Mouse (Mus musculus) stomach, embryonic 16.5 days (tissue): ENCODE data around the gene Zfhx3. TPM values are rescaled to one million over a fixed set of nuclear protein-coding genes. Genes with fewer than 3 reads are reported as not detected.

Source experiments
- ATAC-seq: fragments of 200-750 bp; cut with Nextera tagmentation; 2 replicates; pipeline ENCODE4 v1.8.0; 2017; ENCODE audit warnings: moderate number of reproducible peaks, moderate TSS enrichment; ENCODE audit not compliant: insufficient read depth, low FRiP score
- H3K27ac ChIP-seq: fragments of 300-500 bp; sonication (generic); 2 replicates; pipeline ENCODE4 v1.5.1; 2014; ENCODE audit warnings: low read length
- H3K27me3 ChIP-seq: fragments of 300-500 bp; sonication (generic); 2 replicates; pipeline ENCODE4 v1.6.1; 2014; ENCODE audit warnings: low read length, control low read depth, mixed read lengths; ENCODE audit not compliant: control insufficient read depth, insufficient read depth
- H3K36me3 ChIP-seq: fragments of 300-500 bp; sonication (generic); 2 replicates; pipeline ENCODE4 v1.6.1; 2014; ENCODE audit warnings: low read length; ENCODE audit not compliant: control insufficient read depth, insufficient read depth
- H3K4me1 ChIP-seq: fragments of 300-500 bp; sonication (generic); 2 replicates; pipeline ENCODE4 v1.6.1; 2014; ENCODE audit warnings: low read length, control low read depth, mixed read lengths; ENCODE audit not compliant: control insufficient read depth, insufficient read depth
- H3K4me2 ChIP-seq: fragments of 300-500 bp; sonication (generic); 2 replicates; pipeline ENCODE4 v1.6.1; 2014; ENCODE audit warnings: low read depth, low read length, mixed read lengths
- H3K4me3 ChIP-seq: fragments of 300-500 bp; sonication (generic); replicated peaks from 2 replicates; pipeline ENCODE4 v1.5.1; 2014; ENCODE audit warnings: mild to moderate bottlenecking, low read length
- H3K9ac ChIP-seq: fragments of 300-500 bp; sonication (generic); 2 replicates; pipeline ENCODE4 v1.6.1; 2014; ENCODE audit warnings: low read length
- H3K9me3 ChIP-seq: fragments of 300-500 bp; sonication (generic); replicated peaks from 2 replicates; pipeline ENCODE4 v1.6.1; 2016; ENCODE audit warnings: low read length, control low read depth; ENCODE audit not compliant: control insufficient read depth
- WGBS: fragments of 180-500 bp; shearing (Covaris S2); extraction: QIAGEN DNeasy Blood & Tissue Kit; methylation state at CpG from one replicate; pipeline ENCODE4 v1.1.7; 2014; 5-methylcytosine and 5-hydroxymethylcytosine counted together
- polyA plus RNA-seq: library from polyadenylated mRNA; unstranded; fragments of >200 nt; fragmentation: Nextera tagmentation; extraction: Ambion mirVana; gene quantifications from 2 replicates; pipeline ENCODE4 v1.2.1, GENCODE M21; 2015

Gene Zfhx3
- polyA plus RNA-seq, 1 experiment from 2014 or later, result 10.9 TPM

DNA sequence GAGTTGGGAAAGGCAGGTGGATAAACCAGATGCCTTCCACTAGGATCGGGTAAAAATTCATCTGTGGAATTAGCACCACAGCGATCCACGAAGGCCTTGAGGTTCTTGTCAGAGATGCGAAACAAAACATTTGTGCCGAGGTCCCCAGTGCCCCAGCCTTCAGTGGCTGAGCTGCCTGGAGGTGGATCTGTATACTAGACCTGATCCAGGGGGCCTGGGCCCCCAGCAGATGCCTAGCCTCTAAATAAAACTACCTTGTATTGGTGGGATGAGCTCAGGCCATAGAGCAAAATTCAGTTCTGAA lies 769.0 kb downstream of the Zfhx3 start:
- ATAC-seq, result no peak
- Histone ChIP-seq H3K9ac (peak overlapping the region; percentile 90), H3K4me3 (no peak overlapping the region), H3K36me3 (no peaks in the 10 kb centered on the region), H3K27me3 (no peaks in the 10 kb centered on the region), H3K9me3 (no peaks in the 10 kb centered on the region), H3K4me1 (peaks cover 76% of the 10 kb centered on the region), H3K4me2 (peak overlapping the region; percentile 84; the same call in 1 of the 2 replicates), H3K27ac (peak overlapping the region; percentile 88)
- WGBS, result 38% methylated on average over 5 of the region's 5 CpGs

DNA sequence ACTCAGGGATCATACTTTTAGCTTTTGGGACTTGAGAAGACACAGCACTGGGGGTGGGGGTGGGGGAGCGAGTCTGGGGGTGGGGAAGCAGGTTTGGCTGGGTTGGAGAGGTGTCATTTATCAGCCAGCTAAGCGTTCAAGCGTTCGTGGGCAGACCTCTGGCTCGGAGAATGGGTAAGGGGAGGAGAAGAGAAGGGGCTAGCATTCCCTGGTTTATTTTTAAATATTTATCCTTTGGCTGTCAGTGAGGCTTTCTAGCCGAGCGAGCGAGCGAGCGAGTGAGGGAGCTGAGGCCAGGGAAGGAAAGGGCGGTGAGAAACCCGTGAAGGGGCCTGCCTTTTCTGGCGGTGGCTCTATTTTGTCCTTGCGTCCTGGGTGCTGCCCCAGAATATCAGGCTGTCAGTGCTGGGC lies 769.6 kb downstream of the Zfhx3 start:
- Histone ChIP-seq H3K4me3 (peak overlapping the region; percentile 21), H3K4me1 (peaks cover 76% of the 10 kb centered on the region)

DNA sequence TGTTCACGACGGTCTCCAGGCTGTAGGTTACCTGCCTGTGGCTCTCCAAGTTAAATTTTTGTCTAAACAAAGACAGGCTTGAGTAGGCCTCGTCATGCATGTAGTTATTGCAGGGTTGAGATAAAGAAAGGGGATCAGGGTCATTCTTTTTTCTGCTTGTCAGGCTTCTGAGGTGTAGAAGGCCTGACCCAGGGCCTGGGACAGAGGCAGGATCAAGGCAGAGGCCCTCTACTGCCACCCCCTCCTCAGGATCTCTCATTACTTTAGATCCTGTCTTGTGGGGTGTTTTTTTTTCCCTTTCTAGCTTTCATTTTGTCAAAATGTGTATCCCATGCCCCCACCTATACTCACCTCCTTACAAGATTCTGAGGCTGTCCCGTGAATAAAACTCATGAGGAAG lies 770.2 kb downstream of the Zfhx3 start:
- peaks cover 76% of the 10 kb centered on the region for H3K4me1 ChIP-seq
- H3K4me2 ChIP-seq, result peak overlapping the region; percentile 84
- H3K9ac ChIP-seq, result peak overlapping the region; percentile 90
- H3K27me3 ChIP-seq, result no peaks in the 10 kb centered on the region
- no peaks in the 10 kb centered on the region for H3K9me3 ChIP-seq
- no peak for ATAC-seq
- peak overlapping the region; percentile 88 for H3K27ac ChIP-seq
- 32% methylated on average over 4 of the region's 4 CpGs for WGBS
- H3K36me3 ChIP-seq, result no peaks in the 10 kb centered on the region
- H3K4me3 ChIP-seq, result peak overlapping the region; percentile 21; the same call in 1 of the 2 replicates

More for the DNA sequence above, 769.6 kb downstream of the Zfhx3 start:
- peak overlapping the region; percentile 84 for H3K4me2 ChIP-seq
- H3K36me3 ChIP-seq, result no peaks in the 10 kb centered on the region
- no peaks in the 10 kb centered on the region for H3K9me3 ChIP-seq
- H3K27me3 ChIP-seq, result no peaks in the 10 kb centered on the region
- 13% methylated on average over 14 of the region's 14 CpGs for WGBS
- peak overlapping the region; percentile 88 for H3K27ac ChIP-seq
- H3K9ac ChIP-seq, result peak overlapping the region; percentile 90
- peak; percentile 5; the same call in 1 of the 2 replicates for ATAC-seq

DNA sequence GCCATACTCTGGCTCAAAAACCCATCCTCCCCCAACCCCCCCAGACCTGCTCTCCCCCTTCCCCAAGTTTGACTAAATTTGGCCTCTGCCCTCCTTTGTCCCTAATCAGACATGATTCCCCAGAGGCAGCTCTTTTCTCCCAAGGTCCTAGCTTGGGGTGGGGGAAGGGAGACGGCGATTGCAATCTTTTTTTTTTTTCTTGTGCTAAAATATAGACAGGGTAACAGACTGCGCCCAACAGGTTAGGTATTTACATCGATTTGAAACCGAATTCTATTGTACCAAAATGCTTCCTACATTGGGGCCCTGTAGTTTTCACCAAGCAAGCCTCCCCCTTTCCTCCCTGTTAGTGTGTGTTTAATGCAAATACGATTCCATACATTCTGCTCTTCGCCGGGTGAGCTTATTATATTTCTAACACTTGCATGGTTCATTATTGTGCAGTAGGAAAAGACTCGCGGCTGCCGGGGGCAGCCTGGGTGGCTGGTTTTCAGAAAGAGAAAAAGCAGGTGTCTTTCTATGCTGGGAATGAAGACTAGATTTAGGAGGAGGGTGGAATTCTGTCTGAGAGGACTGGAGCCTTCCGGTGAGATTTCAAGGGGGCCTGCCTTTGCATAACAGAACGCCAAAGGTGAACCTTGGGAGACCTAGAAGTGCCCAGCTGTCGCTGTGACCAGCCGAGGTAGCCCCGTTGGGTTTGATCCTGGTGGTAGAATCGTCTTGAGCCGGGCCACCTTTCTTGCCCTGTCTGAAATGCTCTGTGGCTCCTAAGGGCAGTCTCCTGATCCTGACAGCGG lies 771.1 kb downstream of the Zfhx3 start:
- Histone ChIP-seq H3K27ac (peak overlapping the region; percentile 93), H3K4me2 (peak overlapping the region; percentile 84), H3K9me3 (no peaks in the 10 kb centered on the region), H3K9ac (peak overlapping the region; percentile 90), H3K4me1 (peaks cover 79% of the 10 kb centered on the region), H3K36me3 (no peaks in the 10 kb centered on the region), H3K27me3 (no peaks in the 10 kb centered on the region), H3K4me3 (peak overlapping the region; percentile 74)
- WGBS, result 24% methylated on average over 19 of the region's 19 CpGs
- no peak for ATAC-seq

DNA sequence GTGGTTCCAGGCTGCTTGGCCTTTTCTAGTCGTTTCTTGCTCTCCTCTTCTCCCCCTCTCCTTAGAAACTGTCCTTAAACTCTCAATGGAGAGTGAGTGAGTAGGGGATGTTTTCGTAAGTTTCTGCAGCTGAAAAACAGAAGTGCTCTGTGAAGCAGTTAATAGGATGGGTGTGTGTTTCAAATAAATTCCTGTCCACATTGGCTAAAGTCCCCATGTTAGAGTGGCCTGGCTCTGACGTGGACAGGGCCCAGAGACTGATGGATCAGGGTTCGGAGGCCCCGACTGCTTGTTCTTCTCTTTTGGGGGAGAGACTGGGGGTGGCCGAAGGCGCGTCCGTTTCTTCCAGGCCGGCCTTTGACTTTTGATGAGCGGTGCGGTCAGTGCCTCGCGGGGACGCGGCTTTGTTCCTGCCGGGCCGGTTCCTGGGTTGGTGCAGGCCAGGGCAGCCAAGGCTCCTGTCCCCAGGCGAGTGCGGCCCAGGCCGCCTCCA lies 771.7 kb downstream of the Zfhx3 start:
- Histone ChIP-seq H3K9ac (peak overlapping the region; percentile 90), H3K36me3 (no peaks in the 10 kb centered on the region), H3K27me3 (no peaks in the 10 kb centered on the region), H3K27ac (peak overlapping the region; percentile 93), H3K4me3 (peak overlapping the region; percentile 74), H3K4me1 (peaks cover 79% of the 10 kb centered on the region), H3K9me3 (no peaks in the 10 kb centered on the region), H3K4me2 (peak overlapping the region; percentile 84)
- peak; percentile 8; the same call in 1 of the 2 replicates for ATAC-seq
- WGBS, result 3% methylated on average over 21 of the region's 21 CpGs

DNA sequence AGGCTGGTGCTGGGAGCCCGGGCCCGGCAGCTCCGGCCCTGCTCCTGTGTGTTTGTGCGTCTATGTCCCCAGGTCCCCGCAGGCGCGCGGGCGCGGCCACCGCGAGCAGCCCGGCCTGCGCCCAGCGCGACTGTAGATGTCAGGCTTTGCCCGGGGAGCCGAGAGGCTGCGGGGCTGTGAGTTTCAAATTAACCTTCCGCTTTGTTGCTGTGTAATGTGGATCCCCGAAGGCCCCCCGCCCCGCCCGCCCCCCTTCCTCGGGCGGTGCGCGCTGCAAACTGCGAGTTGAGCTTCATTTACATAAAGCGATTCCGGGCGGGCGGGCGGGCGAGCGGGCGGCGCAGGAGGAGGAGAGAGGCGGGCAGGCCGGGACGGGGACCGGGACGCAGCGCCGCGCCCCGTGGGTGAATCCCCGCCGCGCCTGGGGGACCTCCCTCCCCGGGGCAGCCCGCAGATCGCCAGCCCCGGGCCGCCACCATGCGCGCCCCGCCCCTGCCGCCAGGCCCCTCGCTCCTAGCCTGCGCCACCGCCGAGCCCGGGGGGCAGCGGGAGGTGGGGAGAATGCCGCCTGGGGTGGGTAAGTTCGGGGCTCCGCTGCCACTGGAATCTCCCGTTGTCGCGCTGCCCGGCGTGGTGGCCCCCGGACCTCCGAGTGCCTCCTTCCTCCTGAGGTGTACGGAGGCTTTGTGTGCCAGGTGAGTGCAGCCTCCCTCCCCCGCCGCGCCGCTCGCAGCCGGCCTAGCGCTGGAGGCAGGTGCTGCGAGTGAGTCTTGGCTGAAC lies 772.4 kb downstream of the Zfhx3 start:
- no peaks in the 10 kb centered on the region for H3K9me3 ChIP-seq
- H3K4me3 ChIP-seq, result peak overlapping the region; percentile 74
- peak; percentile 79 for ATAC-seq
- H3K27ac ChIP-seq, result peak overlapping the region; percentile 93
- peaks cover 73% of the 10 kb centered on the region for H3K4me1 ChIP-seq
- no peaks in the 10 kb centered on the region for H3K27me3 ChIP-seq
- WGBS, result under 1% methylated on average over 67 of the region's 84 CpGs
- H3K4me2 ChIP-seq, result peak overlapping the region; percentile 84
- H3K36me3 ChIP-seq, result no peaks in the 10 kb centered on the region
- peak overlapping the region; percentile 90 for H3K9ac ChIP-seq

DNA sequence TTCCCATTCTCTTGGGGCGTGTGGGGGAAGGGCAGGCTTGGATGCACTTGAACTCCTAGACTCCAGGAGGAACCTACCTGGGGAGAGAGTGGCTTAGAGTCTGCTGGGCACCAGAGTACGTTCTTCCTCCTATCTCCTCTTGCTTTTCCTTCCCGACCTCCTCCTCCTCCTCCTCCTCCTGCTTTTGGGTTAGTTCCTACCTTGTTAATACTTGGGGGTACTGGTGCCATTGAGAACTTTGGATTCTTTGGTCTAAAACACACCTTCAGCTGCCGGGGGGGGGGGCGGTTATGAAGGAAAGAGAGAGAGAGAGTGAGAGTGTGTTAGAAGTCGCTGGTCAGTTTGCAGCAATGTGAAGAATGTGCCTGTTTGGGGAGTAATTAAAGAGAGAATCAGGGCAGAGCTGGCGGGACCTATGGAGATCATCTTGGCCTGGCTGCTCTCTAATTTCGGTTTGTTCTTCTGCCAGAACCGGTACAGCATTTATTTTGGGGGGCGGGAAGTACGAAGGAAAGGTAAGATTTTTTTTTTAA lies 773.0 kb downstream of the Zfhx3 start:
- WGBS, result 12% methylated on average over 10 of the region's 11 CpGs
- H3K36me3 ChIP-seq, result no peaks in the 10 kb centered on the region

DNA sequence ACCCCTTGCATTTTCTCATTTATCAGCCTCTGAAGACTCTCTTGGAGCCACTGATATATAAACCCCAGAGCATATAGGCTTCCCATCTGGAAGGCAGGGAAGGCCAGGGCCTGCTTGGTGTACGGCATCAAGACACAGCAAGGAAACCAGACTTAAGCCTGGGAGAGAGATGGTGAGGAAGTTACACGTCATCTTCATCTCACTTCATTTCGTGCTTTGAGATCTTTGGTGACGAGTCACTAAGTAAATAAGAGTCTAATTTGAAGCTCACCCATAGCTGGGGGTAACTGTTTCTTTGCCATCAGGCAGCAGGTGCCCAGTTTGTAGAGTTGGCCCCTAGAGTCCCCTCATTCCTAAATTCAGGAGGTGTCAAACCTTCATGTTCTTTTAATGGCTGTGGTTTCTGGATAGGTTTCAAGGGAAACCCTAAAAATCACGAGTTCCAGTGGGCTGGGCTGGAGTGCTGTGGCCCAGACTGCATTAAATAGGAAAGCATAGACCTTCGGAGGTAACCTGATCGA lies 773.9 kb downstream of the Zfhx3 start:
- WGBS, result 36% methylated on average over 7 of the region's 7 CpGs
- H3K4me3 ChIP-seq, result peak overlapping the region; percentile 74
- peak overlapping the region; percentile 56 for H3K27ac ChIP-seq
- H3K9ac ChIP-seq, result peak overlapping the region; percentile 16
- no peaks in the 10 kb centered on the region for H3K9me3 ChIP-seq
- no peaks in the 10 kb centered on the region for H3K36me3 ChIP-seq
- no peak for ATAC-seq
- peak overlapping the region; percentile 84 for H3K4me2 ChIP-seq
- H3K4me1 ChIP-seq, result peaks cover 71% of the 10 kb centered on the region
- no peaks in the 10 kb centered on the region for H3K27me3 ChIP-seq

More for the DNA sequence above, 773.0 kb downstream of the Zfhx3 start:
- Histone ChIP-seq H3K4me2 (peak overlapping the region; percentile 84), H3K9me3 (no peaks in the 10 kb centered on the region), H3K4me1 (peaks cover 72% of the 10 kb centered on the region), H3K27ac (peak overlapping the region; percentile 93), H3K4me3 (peak overlapping the region; percentile 74), H3K27me3 (no peaks in the 10 kb centered on the region), H3K9ac (peak overlapping the region; percentile 90)
- no peak for ATAC-seq
